Mouse (Mus musculus) embryonic facial prominence, embryonic 12.5 days (tissue): ENCODE data around the gene Gm3411. TPM values are rescaled to one million over a fixed set of nuclear protein-coding genes. Genes with fewer than 3 reads are reported as not detected.
"Not testable (repeated sequence)": the region's sequence is repeated elsewhere in the genome, so short reads cannot be mapped to it uniquely, and the experiment has no call there.

Experiments
- ATAC-seq: fragments of 200-750 bp; cut with Nextera tagmentation; 2 replicates; pipeline ENCODE4 v1.8.0; 2017; ENCODE audit not compliant: insufficient number of reproducible peaks, insufficient read depth, low FRiP score, low TSS enrichment
- H3K27ac ChIP-seq: fragments of 300-500 bp; sonication (generic); 2 replicates; pipeline ENCODE4 v1.5.1; 2016; ENCODE audit warnings: mild to moderate bottlenecking
- H3K27me3 ChIP-seq: fragments of 300-500 bp; sonication (generic); 2 replicates; pipeline ENCODE4 v1.6.1; 2016; ENCODE audit warnings: mild to moderate bottlenecking, moderate library complexity
- H3K36me3 ChIP-seq: fragments of 300-500 bp; sonication (generic); 2 replicates; pipeline ENCODE4 v1.6.1; 2016; ENCODE audit warnings: mild to moderate bottlenecking
- H3K4me1 ChIP-seq: fragments of 300-500 bp; sonication (generic); 2 replicates; pipeline ENCODE4 v1.6.1; 2016
- H3K4me2 ChIP-seq: fragments of 300-500 bp; sonication (generic); replicated peaks from 2 replicates; pipeline ENCODE4 v1.6.1; 2016; ENCODE audit warnings: mild to moderate bottlenecking, moderate library complexity
- H3K4me3 ChIP-seq: fragments of 300-500 bp; sonication (generic); 2 replicates; pipeline ENCODE4 v1.5.1; 2016; ENCODE audit warnings: mild to moderate bottlenecking
- H3K9ac ChIP-seq: fragments of 300-500 bp; sonication (generic); 2 replicates; pipeline ENCODE4 v1.6.1; 2016; ENCODE audit warnings: mild to moderate bottlenecking, moderate library complexity
- H3K9me3 ChIP-seq: fragments of 300-500 bp; sonication (generic); 2 replicates; pipeline ENCODE4 v1.6.1; 2016; ENCODE audit warnings: mild to moderate bottlenecking, moderate library complexity
- WGBS: fragments of 180-500 bp; shearing (Covaris S2); methylation state at CpG from one replicate; pipeline ENCODE4 v1.1.7; 2016; 5-methylcytosine and 5-hydroxymethylcytosine counted together
- polyA plus RNA-seq: library from polyadenylated mRNA; unstranded; fragments of >200 nt; fragmentation: Nextera tagmentation; extraction: Ambion mirVana; gene quantifications from 2 replicates; pipeline ENCODE4 v1.2.1, GENCODE M21; 2016

The Gm3411 gene
- 1.8 and 2.7 TPM in 2 replicates for polyA plus RNA-seq

- H3K27ac ChIP-seq, result not testable (repeated sequence)
These were observed at the start of gene Gm3411 for GRCm38 (mm10) chr14:6286931-6287715. Gm3411 (minus strand) TSS chr14:6287250.

GRCm38 (mm10) chr14:6304743-6305142 lies 17.7 kb upstream of the Gm3411 start, which contains the start of gene Gm21103:
Gm21103 (minus strand) TSS chr14:6304843.
- not testable (repeated sequence) for H3K4me3 ChIP-seq, ATAC-seq, H3K9ac ChIP-seq, H3K27me3 ChIP-seq, H3K4me1 ChIP-seq, H3K27ac ChIP-seq, H3K9me3 ChIP-seq, H3K36me3 ChIP-seq, H3K4me2 ChIP-seq
- 89% methylated on average over 2 of the region's 2 CpGs for WGBS

More at GRCm38 (mm10) chr14:6286931-6287715, at the start of gene Gm3411:
- H3K36me3 ChIP-seq, H3K9me3 ChIP-seq, H3K27me3 ChIP-seq, ATAC-seq, H3K4me1 ChIP-seq: not testable (repeated sequence)
- H3K4me2 ChIP-seq, result peak within 1 kb of the TSS; percentile 64
- WGBS, result 2% methylated on average over 55 of the region's 57 CpGs
- peak within 1 kb of the TSS; percentile 50 for H3K4me3 ChIP-seq
- peak within 1 kb of the TSS; percentile 50 for H3K9ac ChIP-seq

DNA sequence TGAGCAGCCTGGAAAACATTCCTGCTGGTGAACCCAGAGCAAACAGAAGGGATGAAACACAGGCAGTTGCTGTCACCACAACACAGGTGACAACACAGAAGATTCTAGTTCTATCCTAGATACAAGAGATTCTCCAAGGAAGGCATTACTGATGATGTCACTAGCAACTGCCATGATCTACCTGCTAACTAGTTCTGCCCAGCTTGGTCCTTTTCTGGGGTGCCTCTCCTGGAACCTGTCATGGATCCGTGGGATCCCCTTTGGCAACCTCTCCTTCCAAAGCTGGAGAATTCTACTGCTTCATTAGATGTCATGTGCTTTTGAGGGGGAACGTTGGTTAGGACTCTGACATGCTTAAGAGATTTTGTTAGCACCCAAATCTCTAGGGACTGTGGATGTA lies 67.9 kb downstream of the Gm3411 start, which contains the start of gene Gm21560:
TSS of gene Gm21560 (minus strand) at position 101 of the 400 bp plus-strand sequence.
- H3K27ac ChIP-seq, H3K4me2 ChIP-seq, H3K36me3 ChIP-seq, H3K4me3 ChIP-seq, H3K4me1 ChIP-seq, ATAC-seq, H3K27me3 ChIP-seq, H3K9ac ChIP-seq, H3K9me3 ChIP-seq: not testable (repeated sequence)
- 68% methylated on average over 2 of the region's 2 CpGs for WGBS

Other genes starting within 250 kb of the Gm3411 start
- gene Gm6337, start 229.0 kb downstream of the Gm3411 start, polyA plus RNA-seq, result not detected in 2 replicates
- 1.8 TPM in 2 replicates for gene Gm8206, start 193.3 kb downstream of the Gm3411 start, polyA plus RNA-seq
- 2.7 TPM in 2 replicates for gene Gm3468, start 178.6 kb downstream of the Gm3411 start, polyA plus RNA-seq
- gene Gm3476, start 161.4 kb downstream of the Gm3411 start, polyA plus RNA-seq, result not detected in 2 replicates
- not detected in 2 replicates for gene Gm21560, start 68.0 kb downstream of the Gm3411 start, polyA plus RNA-seq
- gene Gm21103, start 17.6 kb upstream of the Gm3411 start, polyA plus RNA-seq, result not detected in 2 replicates
- gene Gm3618, start 56.4 kb upstream of the Gm3411 start, polyA plus RNA-seq, result not detected in 2 replicates
- not detected in 2 replicates for gene Gm16440, start 103.1 kb upstream of the Gm3411 start, polyA plus RNA-seq
- 1.6 and 1.9 TPM in 2 replicates for gene Gm3591, start 125.2 kb upstream of the Gm3411 start, polyA plus RNA-seq
- gene Gm3594, start 157.4 kb upstream of the Gm3411 start, polyA plus RNA-seq, result not detected in 2 replicates